In the genomic region with DNA sequence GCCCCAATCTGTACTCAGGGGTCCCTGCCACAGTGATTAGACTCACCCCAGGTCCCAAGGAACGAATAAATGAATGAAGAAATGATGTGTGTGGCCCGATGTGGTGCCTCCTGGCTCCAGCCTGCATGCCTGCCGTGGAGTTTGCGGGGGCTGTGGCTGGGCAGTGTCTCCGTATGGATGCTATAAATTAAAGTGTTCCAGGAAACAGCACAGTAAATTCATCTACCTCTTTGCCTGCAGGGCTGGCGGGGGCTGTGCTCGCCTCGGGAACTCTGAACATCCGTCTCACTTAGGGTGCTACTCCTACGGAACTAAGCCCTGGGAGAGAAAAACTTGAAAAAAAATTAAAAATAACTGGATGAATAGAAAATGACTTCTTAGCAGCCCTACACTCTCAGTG, we compare ENCODE assay signal across 12 mouse cellular contexts.
DNase-seq lines count a peak whose midpoint lies in the region; ATAC-seq and TF ChIP-seq lines count a peak whose summit lies in the region.
"Had no signal": no experiment of that assay in that cellular context is flagged by ENCODE, and none has a peak within 500 bp of the region (broad histone marks: within the 10 kb centered on the region; RNA-seq: fewer than 3 reads in every experiment).

No protein-coding gene starts in this region.

- no peak overlapping the region; the same call in 1 of the 2 replicates for H3K27ac ChIP-seq in kidney, postnatal 0 days
- 0 out of 2 replicates have a peak overlapping the region, but pooled peaks have one; percentile 29 for H3K27ac ChIP-seq in limb, embryonic 13.5 days
- no peak overlapping the region for H3K27ac ChIP-seq in thymus, adult 2 months (ENCODE audit: control insufficient read depth, insufficient read depth, low read length)

- no peaks in the 10 kb centered on the region for H3K27me3 ChIP-seq in kidney, postnatal 0 days (ENCODE audit: insufficient read depth, low read length)
- H3K27me3 ChIP-seq in limb, embryonic 13.5 days: no peaks in the 10 kb centered on the region
- H3K27me3 ChIP-seq in thymus, adult 2 months (ENCODE audit: control insufficient read depth, insufficient read depth, low read length): no peaks in the 10 kb centered on the region
- H3K27me3 ChIP-seq: CH12.LX had no signal

- no peak for ATAC-seq in kidney, postnatal 0 days (replicated peaks; ENCODE audit: low FRiP score, low read depth)
- ATAC-seq in limb, embryonic 13.5 days (ENCODE audit: low FRiP score, low read depth): no peak

- no peaks in the 10 kb centered on the region for H3K9me3 ChIP-seq in kidney, postnatal 0 days (replicated peaks; ENCODE audit: low read length)
- H3K9me3 ChIP-seq in limb, embryonic 13.5 days: no peaks in the 10 kb centered on the region
- H3K9me3 ChIP-seq: megakaryocyte, embryonic 14.5 days had no signal

- no peak for TF ChIP-seq POLR2A in thymus, adult 2 months (IDR thresholded peaks at IDR 0.05; ENCODE audit: control insufficient read depth, extremely low read depth, insufficient read depth, low read length, poor library complexity)

- no peak overlapping the region for H3K9ac ChIP-seq in kidney, postnatal 0 days (ENCODE audit: low read depth, low read length)
- H3K9ac ChIP-seq in limb, embryonic 13.5 days: no peak overlapping the region

- no peak overlapping the region for H3K4me2 ChIP-seq in kidney, postnatal 0 days (ENCODE audit: low read length)
- H3K4me2 ChIP-seq in limb, embryonic 13.5 days (replicated peaks): peak overlapping the region; percentile 7; the same call in 1 of the 2 replicates

- H3K4me3 ChIP-seq in kidney, postnatal 0 days (replicated peaks; ENCODE audit: low read depth, low read length): no peak overlapping the region
- H3K4me3 ChIP-seq in limb, embryonic 13.5 days: no peak overlapping the region
- no peak overlapping the region for H3K4me3 ChIP-seq in thymus, adult 2 months (ENCODE audit: control insufficient read depth, insufficient read depth, low read length)
- H3K4me3 ChIP-seq: megakaryocyte, embryonic 14.5 days had no signal

- no peak for TF ChIP-seq CTCF in kidney, postnatal 0 days (IDR thresholded peaks at IDR 0.05; ENCODE audit: low read depth)
- TF ChIP-seq CTCF in thymus, adult 2 months (IDR thresholded peaks at IDR 0.05; ENCODE audit: borderline replicate concordance, control insufficient read depth, extremely low read depth, insufficient read depth, low read length, poor library complexity): no peak

- peaks cover 39% of the 10 kb centered on the region for H3K4me1 ChIP-seq in kidney, postnatal 0 days (replicated peaks; ENCODE audit: insufficient read depth, low read length)
- peaks cover 59% of the 10 kb centered on the region for H3K4me1 ChIP-seq in limb, embryonic 13.5 days
- peaks cover 24% of the 10 kb centered on the region for H3K4me1 ChIP-seq in thymus, adult 2 months (replicated peaks; ENCODE audit: control insufficient read depth, insufficient read depth, low read length)

- WGBS in kidney, postnatal 0 days: 9% methylated on average over 10 of the region's 10 CpGs
- WGBS in limb, embryonic 13.5 days: 13% methylated on average over 10 of the region's 10 CpGs
- 88% methylated on average over 10 of the region's 10 CpGs for WGBS in thymus, adult 2 months

- peak; percentile 66 for DNase-seq in kidney, postnatal 0 days (ENCODE audit: low spot score)
- DNase-seq in kidney, adult 9 months: no peak
- peak; percentile 89 for DNase-seq in right cerebral cortex, adult 18-20 months
- DNase-seq in right cerebral cortex, postnatal 4 days: no peak
- DNase-seq in thymus, adult 2 months: no peak
- no peak for DNase-seq in thymus, postnatal 10 days (ENCODE audit: low spot score in 2 of 2)
- DNase-seq: adrenal gland, postnatal 25 days; cerebellum, adult 18-20 months; heart, adult 11 months had no signal

- no peaks in the 10 kb centered on the region for H3K36me3 ChIP-seq in kidney, postnatal 0 days (ENCODE audit: insufficient read depth, low read length)
- H3K36me3 ChIP-seq in limb, embryonic 13.5 days: peaks cover 3% of the 10 kb centered on the region; the same call in 1 of the 2 replicates
- no peaks in the 10 kb centered on the region for H3K36me3 ChIP-seq in thymus, adult 2 months (ENCODE audit: control insufficient read depth, insufficient read depth, low read length)

Comparison
In these comparisons a context has a peak if more than half of its experiments do, and no peak if none do; other contexts are left out.
1. DNase-seq: peak in kidney, postnatal 0 days (single experiment) and right cerebral cortex, adult 18-20 months (single experiment); none in kidney, adult 9 months (single experiment), right cerebral cortex, postnatal 4 days (single experiment), thymus, adult 2 months (single experiment) and thymus, postnatal 10 days (0 of 2).